ENCODE assay signal across 22 mouse cellular contexts in the genomic region with DNA sequence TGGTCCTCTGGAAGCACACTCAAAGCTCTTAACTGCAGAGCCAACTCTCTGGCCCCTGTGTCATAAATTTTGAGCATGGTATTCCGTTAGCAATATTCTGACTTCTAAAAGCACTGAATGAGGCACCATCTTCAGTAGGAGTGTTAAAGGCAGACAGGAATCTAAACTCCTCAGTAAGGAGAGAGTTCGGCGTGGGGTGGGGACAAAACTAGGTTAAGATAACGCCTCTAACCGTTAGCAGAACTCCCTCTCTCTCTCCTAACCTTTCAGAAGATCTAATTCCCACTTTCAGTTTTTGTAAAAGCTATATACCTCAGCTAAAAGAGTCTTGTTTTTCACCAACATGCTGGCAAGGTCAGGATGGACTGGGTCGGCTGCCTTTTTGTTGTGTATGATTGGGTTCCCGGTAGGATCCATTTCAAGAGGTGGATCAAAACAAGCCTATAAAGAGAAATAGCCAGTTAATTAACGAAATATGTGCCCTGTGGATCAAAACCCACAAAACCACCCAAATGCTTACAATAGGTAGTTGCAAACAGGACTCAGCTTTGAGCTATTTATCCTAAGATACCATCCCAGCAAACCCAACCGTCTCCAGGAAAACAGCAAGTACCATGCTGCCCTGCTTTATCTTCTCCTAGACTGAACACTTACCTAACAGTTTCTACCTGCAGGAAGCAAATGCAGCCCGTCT. TPM values are rescaled to one million over a fixed set of nuclear protein-coding genes. Genes with fewer than 3 reads are reported as not detected.
DNase-seq lines count a peak whose midpoint lies in the region; ATAC-seq and TF ChIP-seq lines count a peak whose summit lies in the region.
"Had no signal": no experiment of that assay in that cellular context is flagged by ENCODE, and none has a peak within 500 bp of the region (broad histone marks: within the 10 kb centered on the region; RNA-seq: fewer than 3 reads in every experiment).

No protein-coding gene starts in this region.

- ATAC-seq in erythroblast, adult 5-6 weeks (replicated peaks; ENCODE audit: low FRiP score, poor library complexity, severe bottlenecking), result peak; percentile 65; the same call in 1 of the 2 replicates
- ATAC-seq in liver, embryonic 12.5 days, result no peak
- ATAC-seq in liver, embryonic 16.5 days (ENCODE audit: low read depth), result no peak
- no peak for ATAC-seq in hindbrain, embryonic 12.5 days (ENCODE audit: low FRiP score)
- ATAC-seq: forebrain, embryonic 15.5 days had no signal

- no peak for TF ChIP-seq POLR2A in ES-Bruce4 (IDR thresholded peaks at IDR 0.05; ENCODE audit: insufficient read depth, low read length)

- no peak for DNase-seq in kidney, postnatal 10 days
- no peak for DNase-seq in layer of hippocampus, adult 9-11 months
- DNase-seq: adrenal gland, adult 8-10 months; adrenal gland, postnatal 36 days; cerebellum, adult 2 months; cerebellum, postnatal 10 days; gastrocnemius, postnatal 10 days; heart, postnatal 36 days had no signal

- H3K36me3 ChIP-seq in ES-Bruce4 (ENCODE audit: control insufficient read depth, insufficient read depth, low read length, poor library complexity, severe bottlenecking), result no peaks in the 10 kb centered on the region
- H3K36me3 ChIP-seq in liver, embryonic 12.5 days, result no peaks in the 10 kb centered on the region
- H3K36me3 ChIP-seq in liver, embryonic 16.5 days (ENCODE audit: control insufficient read depth, insufficient read depth), result no peaks in the 10 kb centered on the region
- no peaks in the 10 kb centered on the region for H3K36me3 ChIP-seq in hindbrain, embryonic 12.5 days
- H3K36me3 ChIP-seq: embryonic facial prominence, embryonic 10.5 days; forebrain, embryonic 15.5 days; heart, embryonic 12.5 days; hindbrain, embryonic 13.5 days had no signal

- TF ChIP-seq EP300 in ES-Bruce4 (IDR thresholded peaks at IDR 0.05; ENCODE audit: insufficient read depth, low read depth, low read length), result no peak

- no peak overlapping the region for H3K9ac ChIP-seq in ES-Bruce4 (ENCODE audit: low read depth, poor library complexity, severe bottlenecking)
- peak overlapping the region; percentile 25; the same call in 1 of the 2 replicates for H3K9ac ChIP-seq in liver, embryonic 12.5 days
- no peak overlapping the region; the same call in 1 of the 2 replicates for H3K9ac ChIP-seq in liver, embryonic 16.5 days (ENCODE audit: low read depth, low read length)
- H3K9ac ChIP-seq in hindbrain, embryonic 12.5 days, result no peak overlapping the region
- H3K9ac ChIP-seq: forebrain, embryonic 15.5 days; heart, embryonic 12.5 days; hindbrain, embryonic 13.5 days had no signal

- H3K9me3 ChIP-seq in ES-Bruce4 (replicated peaks; ENCODE audit: control insufficient read depth, insufficient read depth, low read length, poor library complexity, severe bottlenecking), result no peaks in the 10 kb centered on the region
- H3K9me3 ChIP-seq in liver, embryonic 12.5 days (replicated peaks), result no peaks in the 10 kb centered on the region
- no peaks in the 10 kb centered on the region for H3K9me3 ChIP-seq in liver, embryonic 16.5 days (replicated peaks; ENCODE audit: control insufficient read depth, low read length)
- no peaks in the 10 kb centered on the region for H3K9me3 ChIP-seq in hindbrain, embryonic 12.5 days (replicated peaks)
- H3K9me3 ChIP-seq: embryonic facial prominence, embryonic 10.5 days; forebrain, embryonic 15.5 days; heart, embryonic 12.5 days; hindbrain, embryonic 13.5 days had no signal

- no peak overlapping the region for H3K4me3 ChIP-seq in ES-Bruce4 (ENCODE audit: low read depth, low read length)
- no peak overlapping the region for H3K4me3 ChIP-seq in liver, embryonic 12.5 days
- H3K4me3 ChIP-seq in liver, embryonic 16.5 days (ENCODE audit: low read depth, low read length), result no peak overlapping the region
- H3K4me3 ChIP-seq in hindbrain, embryonic 12.5 days, result no peak overlapping the region
- H3K4me3 ChIP-seq: embryonic facial prominence, embryonic 10.5 days; erythroblast, embryonic 14.5 days; forebrain, embryonic 15.5 days; heart, embryonic 12.5 days; hindbrain, embryonic 13.5 days had no signal

- no peaks in the 10 kb centered on the region for H3K27me3 ChIP-seq in ES-Bruce4 (ENCODE audit: control insufficient read depth, insufficient read depth, low read length, poor library complexity, severe bottlenecking)
- no peaks in the 10 kb centered on the region for H3K27me3 ChIP-seq in liver, embryonic 12.5 days (replicated peaks)
- H3K27me3 ChIP-seq in liver, embryonic 16.5 days (ENCODE audit: control insufficient read depth, insufficient read depth, low read depth, low read length), result no peaks in the 10 kb centered on the region
- H3K27me3 ChIP-seq in hindbrain, embryonic 12.5 days, result no peaks in the 10 kb centered on the region
- H3K27me3 ChIP-seq: forebrain, embryonic 15.5 days; heart, embryonic 12.5 days; hindbrain, embryonic 13.5 days had no signal

- 37% methylated on average over 10 of the region's 10 CpGs for WGBS in liver, embryonic 12.5 days (ENCODE audit: insufficient replicate concordance)
- 29% methylated on average over 10 of the region's 10 CpGs for WGBS in liver, embryonic 16.5 days (ENCODE audit: insufficient replicate concordance)
- 83% methylated on average over 10 of the region's 10 CpGs for WGBS in hindbrain, embryonic 12.5 days

- no peak for TF ChIP-seq CTCF in ES-Bruce4 (IDR thresholded peaks at IDR 0.05; ENCODE audit: low read depth, low read length)

- H3K4me1 ChIP-seq in ES-Bruce4 (ENCODE audit: control insufficient read depth, insufficient read depth, low read length), result no peaks in the 10 kb centered on the region
- H3K4me1 ChIP-seq in liver, embryonic 12.5 days, result peaks cover 54% of the 10 kb centered on the region
- peaks cover 27% of the 10 kb centered on the region for H3K4me1 ChIP-seq in liver, embryonic 16.5 days (ENCODE audit: control insufficient read depth, low read depth, low read length)
- H3K4me1 ChIP-seq in hindbrain, embryonic 12.5 days, result no peaks in the 10 kb centered on the region
- H3K4me1 ChIP-seq: forebrain, embryonic 15.5 days; hindbrain, embryonic 13.5 days had no signal

- H3K27ac ChIP-seq in ES-Bruce4 (ENCODE audit: insufficient read depth, low read length), result 0 out of 2 replicates have a peak overlapping the region, but pooled peaks have one; percentile 25
- H3K27ac ChIP-seq in liver, embryonic 12.5 days, result peak overlapping the region; percentile 84
- H3K27ac ChIP-seq in liver, embryonic 16.5 days (ENCODE audit: low read length), result 0 out of 2 replicates have a peak overlapping the region, but pooled peaks have one; percentile 16
- H3K27ac ChIP-seq in hindbrain, embryonic 12.5 days, result no peak overlapping the region
- H3K27ac ChIP-seq: embryonic facial prominence, embryonic 10.5 days; forebrain, embryonic 15.5 days; hindbrain, embryonic 13.5 days had no signal

- H3K4me2 ChIP-seq in liver, embryonic 12.5 days, result peak overlapping the region; percentile 39
- no peak overlapping the region for H3K4me2 ChIP-seq in liver, embryonic 16.5 days (ENCODE audit: low read depth, low read length)
- H3K4me2 ChIP-seq in hindbrain, embryonic 12.5 days (replicated peaks), result no peak overlapping the region
- H3K4me2 ChIP-seq: forebrain, embryonic 15.5 days; heart, embryonic 12.5 days; hindbrain, embryonic 13.5 days had no signal

RNA-seq across cellular contexts. Expression of a gene that starts 7.3 kb away (rescaled TPM):
- 8.8 and 8.9 TPM in 2 replicates for polyA plus RNA-seq in ES-Bruce4 (2011; ENCODE audit: insufficient read depth, insufficient read length, low read depth, missing spikeins)
- not detected in 2 replicates for total RNA-seq in erythroblast, adult 5-6 weeks (2015; ENCODE audit: low replicate concordance)
- total RNA-seq in erythroblast, adult 5-6 weeks (2017; ENCODE audit: low replicate concordance), result 2.0 TPM in 1 of 2 replicates, not detected in the other
- 0.25 TPM in 1 of 2 replicates, not detected in the other for polyA plus RNA-seq in liver, embryonic 12.5 days (2016; fragmentation: Nextera tagmentation; extraction: Ambion mirVana)
- 0.11 TPM in 1 of 2 replicates, not detected in the other for polyA plus RNA-seq in liver, embryonic 16.5 days (2015; fragmentation: Nextera tagmentation; extraction: Ambion mirVana)
- not detected in 2 replicates for polyA plus RNA-seq in hindbrain, embryonic 12.5 days (2016; fragmentation: Nextera tagmentation; extraction: Ambion mirVana)
- total RNA-seq: adrenal gland, adult 8-10 months; adrenal gland, postnatal 36 days; gastrocnemius, postnatal 10 days; heart, adult 8-10 months; heart, postnatal 36 days had no signal
- polyA plus RNA-seq: C2C12; cerebellum, adult 2 months; embryonic facial prominence, embryonic 10.5 days; erythroblast, embryonic 14.5 days; forebrain, embryonic 11.5 days; forebrain, embryonic 15.5 days; heart, embryonic 16.5 days had no signal

RNA-seq across cellular contexts. Expression of a gene that starts 15.8 kb away (rescaled TPM):
- polyA plus RNA-seq in ES-Bruce4 (2011; ENCODE audit: insufficient read depth, insufficient read length, low read depth, missing spikeins), result 237 and 239 TPM in 2 replicates
- total RNA-seq in erythroblast, adult 5-6 weeks (2015; ENCODE audit: low replicate concordance), result 16.9 and 46.1 TPM in 2 replicates
- total RNA-seq in erythroblast, adult 5-6 weeks (2017; ENCODE audit: low replicate concordance), result 37.9 and 42.3 TPM in 2 replicates
- polyA plus RNA-seq in liver, embryonic 12.5 days (2016; fragmentation: Nextera tagmentation; extraction: Ambion mirVana), result 135 and 142 TPM in 2 replicates
- 100 and 102 TPM in 2 replicates for polyA plus RNA-seq in liver, embryonic 16.5 days (2015; fragmentation: Nextera tagmentation; extraction: Ambion mirVana)
- 44.8 and 46.3 TPM in 2 replicates for polyA plus RNA-seq in hindbrain, embryonic 12.5 days (2016; fragmentation: Nextera tagmentation; extraction: Ambion mirVana)
